Mouse (Mus musculus): Measurements from ENCODE around the gene Bscl2. TPM values are rescaled to one million over a fixed set of nuclear protein-coding genes. Genes with fewer than 3 reads are reported as not detected.

Gene Bscl2
- total RNA-seq, 1 experiment from 2014 or later = 52.9 TPM

Other genes with a start within 250 kb of the Bscl2 start
- not detected in 4 replicates for gene Slc22a8, start 246.2 kb upstream of the Bscl2 start, total RNA-seq (2023)
- not detected in 4 replicates for gene Slc22a6, start 219.4 kb upstream of the Bscl2 start, total RNA-seq (2023)
- not detected in 4 replicates for gene Chrm1, start 173.7 kb upstream of the Bscl2 start, total RNA-seq (2023)
- gene Slc3a2, start 114.1 kb upstream of the Bscl2 start, total RNA-seq (2023) = 230 to 247 TPM (median 235 TPM) in 4 replicates
- 62.8 to 83.7 TPM (median 79.5 TPM) in 4 replicates for gene Wdr74, start 101.6 kb upstream of the Bscl2 start, total RNA-seq (2023)
- 3.0 to 7.4 TPM (median 4.7 TPM) in 4 replicates for gene 1700092M07Rik, start 96.7 kb upstream of the Bscl2 start, total RNA-seq (2023)
- 237 to 245 TPM (median 241 TPM) in 4 replicates for gene Stx5a, start 96.1 kb upstream of the Bscl2 start, total RNA-seq (2023)
- gene Nxf1, start 80.4 kb upstream of the Bscl2 start, total RNA-seq (2023) = 377 to 393 TPM (median 389 TPM) in 4 replicates
- gene Tmem223, start 66.5 kb upstream of the Bscl2 start, total RNA-seq (2023) = 26.2 to 31.3 TPM (median 28.9 TPM) in 4 replicates
- gene Tmem179b, start 63.0 kb upstream of the Bscl2 start, total RNA-seq (2023) = 63.6 to 73.3 TPM (median 71.5 TPM) in 4 replicates
- 20.5 to 27.0 TPM (median 24.5 TPM) in 4 replicates for gene Taf6l, start 51.0 kb upstream of the Bscl2 start, total RNA-seq (2023)
- gene Polr2g, start 38.9 kb upstream of the Bscl2 start, total RNA-seq (2023) = 58.1 to 65.7 TPM (median 60.7 TPM) in 4 replicates
- 1.3 to 2.0 TPM (median 1.6 TPM) in 4 replicates for gene Zbtb3, start 34.9 kb upstream of the Bscl2 start, total RNA-seq (2023)
- 28.9 to 33.7 TPM (median 30.1 TPM) in 4 replicates for gene Ttc9c, start 18.1 kb upstream of the Bscl2 start, total RNA-seq (2023)
- gene Hnrnpul2, start 17.5 kb upstream of the Bscl2 start, total RNA-seq (2023) = 104 to 114 TPM (median 109 TPM) in 4 replicates
- gene AC129217.1, start 7.7 kb upstream of the Bscl2 start, total RNA-seq (2023) = 6.4 to 30.3 TPM (median 16.5 TPM) in 4 replicates
- gene Gng3, start 1.7 kb downstream of the Bscl2 start, total RNA-seq (2023) = not detected in 4 replicates
- 0.32 to 0.75 TPM (median 0.51 TPM) in 4 replicates for gene Lrrn4cl, start 13.3 kb downstream of the Bscl2 start, total RNA-seq (2023)
- 133 to 143 TPM (median 140 TPM) in 4 replicates for gene Ubxn1, start 34.0 kb downstream of the Bscl2 start, total RNA-seq (2023)
- gene Uqcc3, start 43.5 kb downstream of the Bscl2 start, total RNA-seq (2023) = 20.6 to 24.9 TPM (median 22.3 TPM) in 4 replicates
- 5.1 to 16.0 TPM (median 14.2 TPM) in 4 replicates for gene Lbhd1, start 46.3 kb downstream of the Bscl2 start, total RNA-seq (2023)
- gene Gm49403, start 46.5 kb downstream of the Bscl2 start, total RNA-seq (2023) = not detected in 4 replicates
- 32.7 to 40.6 TPM (median 37.3 TPM) in 4 replicates for gene 1810009A15Rik, start 51.4 kb downstream of the Bscl2 start, total RNA-seq (2023)
- 4.7 to 5.0 TPM in 2 of 4 replicates, not detected in the others for gene Gm49416, start 51.5 kb downstream of the Bscl2 start, total RNA-seq (2023)
- 17.6 to 20.4 TPM (median 19.8 TPM) in 4 replicates for gene Ints5, start 55.5 kb downstream of the Bscl2 start, total RNA-seq (2023)
- 148 to 156 TPM (median 152 TPM) in 4 replicates for gene Ganab, start 60.6 kb downstream of the Bscl2 start, total RNA-seq (2023)
- 62.7 to 65.2 TPM (median 64.4 TPM) in 4 replicates for gene B3gat3, start 82.9 kb downstream of the Bscl2 start, total RNA-seq (2023)
- gene Rom1, start 91.9 kb downstream of the Bscl2 start, total RNA-seq (2023) = 4.1 to 5.4 TPM (median 5.0 TPM) in 4 replicates
- gene Eml3, start 92.1 kb downstream of the Bscl2 start, total RNA-seq (2023) = 90.1 to 96.3 TPM (median 93.0 TPM) in 4 replicates
- 193 to 211 TPM (median 196 TPM) in 4 replicates for gene Mta2, start 104.4 kb downstream of the Bscl2 start, total RNA-seq (2023)
- gene Tut1, start 116.4 kb downstream of the Bscl2 start, total RNA-seq (2023) = 44.1 to 51.1 TPM (median 47.8 TPM) in 4 replicates
- gene Eef1g, start 129.6 kb downstream of the Bscl2 start, total RNA-seq (2023) = 481 to 522 TPM (median 501 TPM) in 4 replicates
- gene Ahnak, start 151.8 kb downstream of the Bscl2 start, total RNA-seq (2023) = 135 to 153 TPM (median 149 TPM) in 4 replicates